9 mouse cellular contexts compared by ENCODE assay signal in the genomic region with DNA sequence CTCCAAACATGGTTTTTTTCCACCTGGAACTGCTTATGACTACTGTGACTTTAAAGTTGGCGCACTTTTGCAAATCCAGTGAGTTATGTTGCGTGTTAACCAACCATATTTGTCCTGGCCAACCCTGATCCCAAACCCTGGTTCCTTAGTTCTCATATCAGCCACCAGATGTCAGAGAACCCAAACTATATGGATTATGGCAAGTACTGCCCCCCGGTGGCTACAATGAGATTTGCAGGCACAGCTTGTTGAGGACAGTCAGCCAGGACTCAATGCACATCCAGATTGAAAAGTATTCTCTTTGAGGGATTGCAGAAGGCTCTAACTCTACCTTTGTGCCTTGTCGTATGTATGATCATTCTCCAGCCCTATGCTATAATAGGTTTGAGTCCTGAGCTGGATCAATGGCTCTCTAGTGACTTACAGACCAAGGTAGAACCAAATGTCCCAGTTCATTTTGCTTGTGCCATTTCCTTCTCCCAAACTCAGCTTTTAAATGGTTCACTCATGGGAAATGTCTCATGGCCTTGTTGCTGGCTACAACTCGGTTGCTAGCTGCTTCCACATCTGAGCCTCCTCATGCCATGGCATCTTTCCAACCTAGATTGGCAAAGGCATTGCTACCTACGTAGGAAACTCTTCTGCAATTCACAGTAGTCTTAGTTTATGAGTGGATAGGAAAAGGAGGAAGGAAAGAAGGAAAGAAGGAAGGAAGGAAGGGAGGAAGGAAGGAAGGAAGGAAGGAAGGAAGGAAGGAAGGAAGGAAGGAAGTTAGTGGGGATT.
DNase-seq lines count a peak whose midpoint lies in the region; ATAC-seq and TF ChIP-seq lines count a peak whose summit lies in the region.
"Had no signal": no experiment of that assay in that cellular context is flagged by ENCODE, and none has a peak within 500 bp of the region (broad histone marks: within the 10 kb centered on the region; RNA-seq: fewer than 3 reads in every experiment).

No protein-coding gene starts in this region.

- peak; percentile 47 for DNase-seq in CD4-positive, CD25-positive, alpha-beta regulatory T cell, adult 2 months (ENCODE audit: low read depth, low spot score)
- DNase-seq in kidney, adult 2 months, result no peak
- DNase-seq in CD4-positive helper T cell, adult 2 months (ENCODE audit: low read depth, low spot score), result peak; percentile 16
- DNase-seq in limb, embryonic 10.5 days (ENCODE audit: low spot score), result peak; percentile 49
- no peak for DNase-seq in gastrocnemius, adult 8-10 months (ENCODE audit: low spot score in 2 of 2)
- no peak for DNase-seq in midbrain, embryonic 10.5 days (ENCODE audit: low spot score)

- TF ChIP-seq POLR2A in kidney, adult 2 months (IDR thresholded peaks at IDR 0.05; ENCODE audit: low read depth, low read length), result no peak

- no peaks in the 10 kb centered on the region for H3K9me3 ChIP-seq in kidney, embryonic 14.5 days (ENCODE audit: control insufficient read depth, low read length)
- H3K9me3 ChIP-seq in limb, embryonic 10.5 days (replicated peaks), result no peaks in the 10 kb centered on the region
- H3K9me3 ChIP-seq in midbrain, embryonic 10.5 days (replicated peaks), result no peaks in the 10 kb centered on the region

- peak; percentile 45 for TF ChIP-seq CTCF in kidney, adult 2 months (conservative IDR thresholded peaks at IDR 0.05; ENCODE audit: insufficient read depth, insufficient read length, low read depth, low read length)

- H3K27me3 ChIP-seq in kidney, adult 2 months (replicated peaks; ENCODE audit: control insufficient read depth, insufficient read depth, low read length), result no peaks in the 10 kb centered on the region
- no peaks in the 10 kb centered on the region for H3K27me3 ChIP-seq in kidney, embryonic 14.5 days (ENCODE audit: control insufficient read depth, insufficient read depth, low read length)
- peaks cover 19% of the 10 kb centered on the region; the same call in 1 of the 2 replicates for H3K27me3 ChIP-seq in limb, embryonic 10.5 days (ENCODE audit: low read depth, poor library complexity, severe bottlenecking)
- H3K27me3 ChIP-seq in midbrain, embryonic 10.5 days (ENCODE audit: low read depth, poor library complexity, severe bottlenecking), result peaks cover 9% of the 10 kb centered on the region; the same call in 1 of the 2 replicates

- H3K27ac ChIP-seq in kidney, adult 2 months (ENCODE audit: insufficient read depth, low read depth, low read length), result no peak overlapping the region
- H3K27ac ChIP-seq in kidney, embryonic 14.5 days (ENCODE audit: low read depth, low read length), result no peak overlapping the region
- no peak overlapping the region for H3K27ac ChIP-seq in limb, embryonic 10.5 days
- no peak overlapping the region for H3K27ac ChIP-seq in midbrain, embryonic 10.5 days (replicated peaks)

- no peaks in the 10 kb centered on the region for H3K4me1 ChIP-seq in kidney, adult 2 months (ENCODE audit: control insufficient read depth, insufficient read depth, low read length)
- H3K4me1 ChIP-seq in kidney, embryonic 14.5 days (ENCODE audit: control insufficient read depth, insufficient read depth, low read length), result no peaks in the 10 kb centered on the region
- H3K4me1 ChIP-seq in limb, embryonic 10.5 days, result peaks cover 25% of the 10 kb centered on the region
- H3K4me1 ChIP-seq in midbrain, embryonic 10.5 days, result peaks cover 31% of the 10 kb centered on the region

- H3K4me2 ChIP-seq in kidney, embryonic 14.5 days (replicated peaks; ENCODE audit: low read depth, low read length), result no peak overlapping the region

- no peak overlapping the region for H3K4me3 ChIP-seq in kidney, adult 2 months (ENCODE audit: insufficient read depth, low read depth, low read length)
- H3K4me3 ChIP-seq in kidney, embryonic 14.5 days (ENCODE audit: low read length), result no peak overlapping the region
- H3K4me3 ChIP-seq in limb, embryonic 10.5 days, result no peak overlapping the region
- no peak overlapping the region for H3K4me3 ChIP-seq in midbrain, embryonic 10.5 days
- H3K4me3 ChIP-seq: erythroblast, embryonic 14.5 days had no signal

- no peak for ATAC-seq in CD4-positive, CD25-positive, alpha-beta regulatory T cell, adult 4 months
- no peak for ATAC-seq in kidney, embryonic 14.5 days (ENCODE audit: low FRiP score, low TSS enrichment)

- no peak overlapping the region for H3K9ac ChIP-seq in kidney, embryonic 14.5 days (ENCODE audit: low read depth, low read length)

- no peaks in the 10 kb centered on the region for H3K36me3 ChIP-seq in kidney, adult 2 months (ENCODE audit: control insufficient read depth, insufficient read depth, low read length)
- no peaks in the 10 kb centered on the region for H3K36me3 ChIP-seq in kidney, embryonic 14.5 days (ENCODE audit: control insufficient read depth, insufficient read depth, low read length)
- no peaks in the 10 kb centered on the region for H3K36me3 ChIP-seq in limb, embryonic 10.5 days
- H3K36me3 ChIP-seq in midbrain, embryonic 10.5 days, result no peaks in the 10 kb centered on the region

- WGBS in kidney, adult 2 months, result 75% methylated on average over 6 of the region's 6 CpGs
- WGBS in kidney, embryonic 14.5 days, result 74% methylated on average over 6 of the region's 6 CpGs
- WGBS in limb, embryonic 10.5 days, result 70% methylated on average over 6 of the region's 6 CpGs
- 73% methylated on average over 6 of the region's 6 CpGs for WGBS in midbrain, embryonic 10.5 days

Comparison
In these comparisons a context has a peak if more than half of its experiments do, and no peak if none do; other contexts are left out.
1. DNase-seq: peak in CD4-positive, CD25-positive, alpha-beta regulatory T cell, adult 2 months (single experiment), CD4-positive helper T cell, adult 2 months (single experiment) and limb, embryonic 10.5 days (single experiment); none in kidney, adult 2 months (single experiment), gastrocnemius, adult 8-10 months (0 of 2) and midbrain, embryonic 10.5 days (single experiment).